Mouse (Mus musculus): Measurements from ENCODE around the gene Lpcat2b. TPM values are rescaled to one million over a fixed set of nuclear protein-coding genes. Genes with fewer than 3 reads are reported as not detected.

The Lpcat2b gene
- polyA plus RNA-seq, 1 experiment from 2014 or later, result not detected

DNA sequence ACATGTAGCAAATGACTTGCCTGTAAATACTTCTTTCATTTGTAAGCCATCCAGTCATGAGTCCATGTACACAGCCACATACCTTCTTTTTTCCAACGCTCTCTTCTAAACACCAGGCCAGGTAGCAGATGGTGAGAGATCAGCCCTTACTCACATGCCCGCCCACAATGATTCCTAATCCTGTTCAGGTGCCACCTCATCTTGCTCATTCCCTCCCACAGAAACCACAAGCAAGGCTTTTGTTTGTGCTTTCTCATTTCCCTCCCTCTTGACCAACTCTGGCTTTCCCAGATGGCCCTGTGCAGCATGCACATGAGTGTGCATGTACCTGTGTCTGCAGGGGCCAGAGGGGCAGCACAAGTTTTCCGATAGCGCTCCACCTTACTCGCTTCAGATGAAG is 18.9 kb downstream of the Lpcat2b start:
- Histone ChIP-seq H3K9me3 (no peaks in the 10 kb centered on the region), H3K4me2 (replicated peaks) (no peak overlapping the region), H3K27ac (no peak overlapping the region), H3K4me3 (replicated peaks) (no peak overlapping the region), H3K36me3 (no peaks in the 10 kb centered on the region), H3K9ac (no peak overlapping the region), H3K27me3 (replicated peaks) (no peaks in the 10 kb centered on the region), H3K4me1 (replicated peaks) (no peaks in the 10 kb centered on the region)
- 93% methylated on average over 5 of the region's 5 CpGs for WGBS
- no peak for ATAC-seq

DNA sequence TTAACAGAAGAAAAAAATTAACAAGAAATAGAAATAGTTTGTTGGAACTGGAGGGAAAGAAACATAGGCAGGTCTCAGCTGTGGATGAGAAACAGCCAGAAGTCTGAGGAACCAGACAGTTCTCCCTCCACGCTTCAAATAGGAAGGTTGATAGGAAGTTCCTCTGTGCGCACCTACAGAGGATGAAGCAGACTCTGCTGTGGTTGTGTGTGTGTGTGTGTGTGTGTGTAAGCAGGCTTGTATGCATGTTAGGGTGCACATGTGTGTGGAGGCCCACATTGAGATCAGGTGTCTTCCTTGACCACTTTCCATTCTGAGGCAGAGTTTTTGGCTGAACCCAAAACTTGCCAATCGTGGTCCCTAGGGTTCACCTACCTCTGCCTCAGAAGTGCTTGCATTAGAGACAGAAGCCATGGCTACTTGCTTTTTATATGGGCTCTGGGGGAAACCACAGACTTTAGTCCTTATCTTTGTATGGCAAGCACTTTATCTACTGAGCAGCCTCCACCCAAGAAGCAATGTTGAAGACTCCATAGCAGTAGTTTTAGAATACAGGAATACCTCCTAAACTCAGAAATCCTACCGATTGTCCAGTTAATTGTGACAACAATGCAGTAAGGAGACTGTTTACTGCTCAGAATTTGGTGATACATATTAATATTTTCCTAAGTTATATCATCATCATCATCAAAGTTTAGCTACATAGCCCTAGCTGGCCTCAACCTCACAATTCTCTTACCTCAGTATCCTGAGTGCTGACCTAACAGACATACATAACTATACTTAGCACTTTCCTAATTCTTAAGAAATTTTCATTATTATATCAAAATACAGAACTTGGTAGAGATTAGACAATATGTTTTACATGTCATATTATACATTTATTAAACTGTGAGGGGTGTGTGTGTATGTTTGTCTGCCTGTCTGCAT is 31.1 kb downstream of the Lpcat2b start:
- ATAC-seq, result no peak
- WGBS, result 90% methylated on average over 4 of the region's 4 CpGs
- no peaks in the 10 kb centered on the region for H3K36me3 ChIP-seq
- no peaks in the 10 kb centered on the region for H3K4me1 ChIP-seq (replicated peaks)
- H3K4me3 ChIP-seq (replicated peaks), result no peak overlapping the region
- H3K4me2 ChIP-seq (replicated peaks), result no peak overlapping the region
- no peak overlapping the region for H3K27ac ChIP-seq
- no peaks in the 10 kb centered on the region for H3K9me3 ChIP-seq
- H3K9ac ChIP-seq, result no peak overlapping the region
- H3K27me3 ChIP-seq (replicated peaks), result no peaks in the 10 kb centered on the region

DNA sequence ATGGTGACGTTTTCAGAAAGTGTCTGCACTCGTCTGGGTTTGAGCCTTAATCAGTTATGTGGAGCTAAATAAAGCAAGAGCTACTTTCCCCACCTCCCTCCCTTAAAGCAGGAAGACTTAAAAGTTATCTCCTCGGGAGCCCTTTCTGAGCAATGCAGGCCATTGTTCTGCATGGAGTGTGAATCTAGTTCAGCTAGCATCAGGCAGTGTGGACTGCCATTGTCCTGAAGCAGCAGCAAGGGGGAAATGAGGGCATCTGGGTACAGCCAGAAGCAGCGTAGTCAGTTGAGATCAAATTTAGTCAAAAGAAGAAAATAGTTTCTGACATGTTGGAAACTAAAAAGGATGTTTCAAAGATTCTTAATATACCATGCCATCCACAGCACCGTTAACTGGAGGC is 35.2 kb downstream of the Lpcat2b start:
- Histone ChIP-seq H3K9me3 (no peaks in the 10 kb centered on the region), H3K4me3 (replicated peaks) (no peak overlapping the region), H3K4me2 (replicated peaks) (no peak overlapping the region), H3K36me3 (no peaks in the 10 kb centered on the region), H3K9ac (no peak overlapping the region), H3K27ac (no peak overlapping the region), H3K27me3 (replicated peaks) (no peaks in the 10 kb centered on the region), H3K4me1 (replicated peaks) (no peaks in the 10 kb centered on the region)
- 62% methylated on average over 5 of the region's 5 CpGs for WGBS
- no peak for ATAC-seq

DNA sequence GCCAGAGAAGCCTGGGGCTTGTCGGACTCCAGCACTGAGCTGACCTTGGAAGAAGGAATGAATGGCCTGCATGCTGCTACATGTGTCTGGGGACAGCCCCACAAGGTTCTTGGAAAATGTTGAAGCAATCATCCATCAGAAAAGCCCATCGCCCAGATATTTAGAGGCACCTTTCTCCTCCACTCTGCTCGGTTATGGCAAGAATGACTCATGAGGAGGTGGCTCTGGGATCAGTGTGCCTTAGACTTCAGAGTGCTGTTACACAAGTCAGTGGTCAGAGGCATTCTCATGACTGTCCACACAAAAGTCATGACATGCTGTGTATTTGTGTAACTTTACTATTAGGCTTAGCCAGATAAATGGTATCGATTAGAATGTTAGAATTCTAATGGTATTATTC is 35.7 kb downstream of the Lpcat2b start:
- ATAC-seq, result no peak
- no peaks in the 10 kb centered on the region for H3K36me3 ChIP-seq
- H3K9ac ChIP-seq, result no peak overlapping the region

DNA sequence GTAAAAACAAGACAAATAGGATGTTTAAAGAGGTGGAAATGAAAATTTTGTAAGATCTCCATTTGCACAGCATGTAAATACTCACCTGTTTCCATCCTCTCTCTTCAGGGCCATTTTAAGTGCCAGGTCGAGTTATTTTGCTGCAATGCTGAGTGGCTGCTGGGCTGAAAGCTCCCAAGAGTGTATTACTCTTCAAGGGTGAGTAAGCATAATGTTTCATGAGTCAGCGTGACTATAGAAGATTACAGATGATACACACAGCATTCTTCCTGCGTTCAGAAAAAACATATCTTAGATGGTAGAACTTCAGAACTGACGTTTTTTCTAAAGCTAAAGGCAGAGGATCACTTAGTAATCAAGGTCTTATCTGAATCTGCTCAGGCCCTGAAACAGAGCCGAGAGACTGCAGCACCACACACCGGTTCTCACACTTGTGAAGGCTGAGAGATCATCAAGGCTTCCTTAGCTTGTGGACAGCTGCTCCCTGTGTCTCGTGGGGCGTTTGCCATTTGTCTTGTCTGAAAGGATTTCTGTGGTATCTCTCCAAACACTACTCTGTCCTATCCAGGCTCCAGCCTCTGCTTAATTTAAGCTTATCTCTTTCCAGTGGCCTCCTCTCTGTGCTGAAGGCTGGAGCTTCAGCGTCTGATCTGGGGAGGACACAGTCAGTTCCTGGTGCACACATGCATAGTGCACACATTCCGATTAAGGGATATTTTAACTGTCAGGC is 39.4 kb downstream of the Lpcat2b start:
- Histone ChIP-seq H3K27ac (no peak overlapping the region), H3K9ac (no peak overlapping the region), H3K4me3 (replicated peaks) (no peak overlapping the region), H3K4me1 (replicated peaks) (no peaks in the 10 kb centered on the region), H3K4me2 (replicated peaks) (no peak overlapping the region), H3K27me3 (replicated peaks) (no peaks in the 10 kb centered on the region), H3K9me3 (no peaks in the 10 kb centered on the region), H3K36me3 (no peaks in the 10 kb centered on the region)
- ATAC-seq, result no peak
- WGBS, result 75% methylated on average over 10 of the region's 10 CpGs

More for the DNA sequence above, 35.7 kb downstream of the Lpcat2b start:
- Histone ChIP-seq H3K4me1 (replicated peaks) (no peaks in the 10 kb centered on the region), H3K4me3 (replicated peaks) (no peak overlapping the region), H3K9me3 (no peaks in the 10 kb centered on the region), H3K27ac (no peak overlapping the region), H3K4me2 (replicated peaks) (no peak overlapping the region), H3K27me3 (replicated peaks) (no peaks in the 10 kb centered on the region)
- WGBS, result 84% methylated on average over 4 of the region's 4 CpGs

DNA sequence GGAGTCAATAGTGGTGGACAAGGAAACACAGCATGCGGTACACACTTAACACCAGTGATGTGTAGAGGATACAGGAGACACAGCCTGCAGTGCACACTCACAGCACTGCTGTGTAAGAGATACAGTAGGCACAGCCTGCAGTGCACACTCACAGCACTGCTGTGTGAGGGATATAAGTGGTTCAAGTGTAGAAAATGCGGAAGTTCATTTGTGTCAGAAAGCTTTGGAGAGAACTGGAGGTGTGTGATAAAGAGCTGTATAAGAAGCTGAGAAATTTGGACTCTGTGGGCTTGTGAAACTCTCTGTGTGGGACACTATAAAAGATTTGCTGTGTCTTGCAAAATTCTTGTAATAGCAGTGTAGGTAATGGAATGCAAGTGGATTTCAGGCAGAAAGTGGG is 48.8 kb downstream of the Lpcat2b start:
- Histone ChIP-seq H3K36me3 (no peaks in the 10 kb centered on the region), H3K4me2 (replicated peaks) (no peak overlapping the region), H3K9me3 (no peaks in the 10 kb centered on the region), H3K4me1 (replicated peaks) (no peaks in the 10 kb centered on the region), H3K9ac (no peak overlapping the region), H3K4me3 (replicated peaks) (no peak overlapping the region), H3K27ac (no peak overlapping the region), H3K27me3 (replicated peaks) (no peaks in the 10 kb centered on the region)
- WGBS, result 85% methylated on average over 2 of the region's 2 CpGs
- no peak for ATAC-seq

Other genes with a start within 250 kb of the Lpcat2b start
- 14.4 and 16.3 TPM in 2 replicates for gene Tgfbr3, start 141.9 kb upstream of the Lpcat2b start, polyA plus RNA-seq (2015; fragmentation: Nextera tagmentation; extraction: Ambion mirVana)
- 1.1 and 1.2 TPM in 2 replicates for gene Brdt, start 100.4 kb upstream of the Lpcat2b start, polyA plus RNA-seq (2015; fragmentation: Nextera tagmentation; extraction: Ambion mirVana)
- 0.44 and 0.81 TPM in 2 replicates for gene Ephx4, start 28.8 kb upstream of the Lpcat2b start, polyA plus RNA-seq (2015; fragmentation: Nextera tagmentation; extraction: Ambion mirVana)
- 4.0 and 4.1 TPM in 2 replicates for gene Btbd8, start 6.4 kb downstream of the Lpcat2b start, polyA plus RNA-seq (2015; fragmentation: Nextera tagmentation; extraction: Ambion mirVana)
- 0.04 and 0.24 TPM in 2 replicates for gene Gm42669, start 76.1 kb downstream of the Lpcat2b start, polyA plus RNA-seq (2015; fragmentation: Nextera tagmentation; extraction: Ambion mirVana)
- gene 1700028K03Rik, start 103.2 kb downstream of the Lpcat2b start, polyA plus RNA-seq (2015; fragmentation: Nextera tagmentation; extraction: Ambion mirVana), result 0.05 and 0.21 TPM in 2 replicates
- 14.0 and 15.2 TPM in 2 replicates for gene Rpap2, start 165.8 kb downstream of the Lpcat2b start, polyA plus RNA-seq (2015; fragmentation: Nextera tagmentation; extraction: Ambion mirVana)
- 23.5 and 28.9 TPM in 2 replicates for gene Glmn, start 166.3 kb downstream of the Lpcat2b start, polyA plus RNA-seq (2015; fragmentation: Nextera tagmentation; extraction: Ambion mirVana)